27 mouse cellular contexts compared by ENCODE assay signal in genomic region chr3:139064076-139064475, GRCm38 (mm10). TPM values are rescaled to one million over a fixed set of nuclear protein-coding genes. Genes with fewer than 3 reads are reported as not detected.
DNase-seq lines count a peak whose midpoint lies in the region; ATAC-seq and TF ChIP-seq lines count a peak whose summit lies in the region.
"Had no signal": no experiment of that assay in that cellular context is flagged by ENCODE, and none has a peak within 500 bp of the region (broad histone marks: within the 10 kb centered on the region; RNA-seq: fewer than 3 reads in every experiment).

No protein-coding gene starts in this region.

- WGBS in lung, adult 2 months = 90% methylated on average over 9 of the region's 9 CpGs

- no peak overlapping the region for H3K4me3 ChIP-seq in lung, adult 2 months (replicated peaks; ENCODE audit: extremely low read depth, low read depth, low read length)
- H3K4me3 ChIP-seq: embryonic facial prominence, embryonic 12.5 days; embryonic facial prominence, embryonic 15.5 days; heart, embryonic 12.5 days; heart, embryonic 15.5 days; hindbrain, embryonic 10.5 days; hindbrain, embryonic 13.5 days had no signal

- TF ChIP-seq POLR2A in lung, adult 2 months (IDR thresholded peaks at IDR 0.05; ENCODE audit: borderline replicate concordance, extremely low read depth, low read depth, low read length) = no peak

- DNase-seq in CD4-positive, CD25-positive, alpha-beta regulatory T cell, adult 2 months (ENCODE audit: low read depth, low spot score) = peak; percentile 72
- no peak for DNase-seq in lung, adult 2 months
- DNase-seq in right cerebral cortex, adult 2 months (ENCODE audit: low spot score in 2 of 2) = no peak
- DNase-seq in yolk sac, embryonic 10.5 days (ENCODE audit: low spot score) = no peak
- no peak for DNase-seq in frontal cortex, postnatal 25 days (ENCODE audit: low spot score in 2 of 2)
- DNase-seq: adrenal gland, postnatal 10 days; adrenal gland, postnatal 36 days; B cell, adult 2 months; cerebellum, adult 11 months; cerebellum, adult 2 months; cerebellum, adult 9-11 months; cerebellum, postnatal 25 days; forebrain, postnatal 0 days; gastrocnemius, postnatal 25 days; heart, adult 18-20 months; heart, postnatal 10 days; heart, postnatal 36 days had no signal

- H3K4me1 ChIP-seq in lung, adult 2 months (ENCODE audit: control insufficient read depth, insufficient read depth, low read length) = peaks cover 5% of the 10 kb centered on the region
- H3K4me1 ChIP-seq: embryonic facial prominence, embryonic 12.5 days; heart, embryonic 15.5 days; hindbrain, embryonic 10.5 days had no signal

- no peak for TF ChIP-seq CTCF in lung, adult 2 months (IDR thresholded peaks at IDR 0.05; ENCODE audit: insufficient read depth, low read length)

- peak; percentile 98 for ATAC-seq in activated CD4-positive, CD25-positive, alpha-beta regulatory T cell, adult 4 months
- ATAC-seq in inflammation-experienced regulatory T-cells, adult 6 months = peak; percentile 98
- ATAC-seq: forebrain, embryonic 14.5 days; forebrain, postnatal 0 days; hindbrain, embryonic 16.5 days had no signal

RNA-seq across cellular contexts. Expression of gene Rap1gds1, which starts 10.9 kb away (rescaled TPM):
- 10 to 100 TPM; 72.4 to 73.6 TPM for polyA plus RNA-seq in activated CD4-positive, CD25-positive, alpha-beta regulatory T cell, adult 4 months (2017; shearing (Covaris generic))
- 10 to 100 TPM; 64.8 to 78.6 (median 67.9) TPM for polyA plus RNA-seq in inflammation-experienced regulatory T-cells, adult 6 months (2017; shearing (Covaris generic))
- polyA plus RNA-seq in lung, adult 2 months (2012; rRNA removed) = 11.5 and 19.6 TPM in 2 replicates
